Mouse (Mus musculus) 416B (cell line): Measurements from ENCODE around the gene Kcnq1.

ENCODE experiments used
- DNase-seq: peaks from one replicate; pipeline ENCODE4 v3.0.0; 2011; ENCODE audit warnings: low read depth

The Kcnq1 gene

DNA sequence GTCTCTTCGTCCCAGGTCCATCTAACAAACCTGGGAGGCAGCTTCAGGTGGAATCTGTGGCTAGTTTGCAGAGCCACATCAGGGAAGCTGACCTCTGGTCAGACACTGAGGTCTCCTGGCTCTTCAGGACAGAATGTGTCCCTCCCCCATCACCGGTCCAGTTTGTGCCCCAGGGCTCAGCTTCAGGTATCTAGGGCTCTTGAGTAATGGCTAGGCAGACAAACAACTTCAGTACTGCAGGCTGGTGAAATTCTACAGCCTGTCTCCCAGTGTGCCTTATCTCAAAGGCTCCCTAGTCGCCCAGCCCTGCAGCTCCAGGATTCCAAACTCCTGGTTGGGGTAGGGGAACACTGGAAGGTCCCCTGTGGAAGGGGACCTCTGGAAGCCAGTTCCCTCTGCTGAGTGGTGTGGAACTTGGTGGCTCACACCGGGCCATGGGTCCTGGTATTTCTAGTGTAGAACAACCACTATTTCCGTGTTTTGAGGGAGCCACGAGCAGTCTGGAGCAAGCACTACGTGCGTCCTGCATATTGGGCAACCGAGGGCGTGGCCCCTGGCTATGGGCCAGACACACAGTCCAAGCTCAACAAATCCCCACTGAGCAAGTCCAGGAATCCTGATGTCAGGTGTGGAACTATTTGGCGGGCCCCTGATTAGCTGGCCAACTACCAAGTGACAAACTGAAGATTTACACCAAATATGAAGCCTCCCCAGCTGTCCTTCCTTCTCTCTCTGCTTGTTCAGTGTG lies 207.6 kb downstream of the Kcnq1 start:
- peak; percentile 75 for DNase-seq

DNA sequence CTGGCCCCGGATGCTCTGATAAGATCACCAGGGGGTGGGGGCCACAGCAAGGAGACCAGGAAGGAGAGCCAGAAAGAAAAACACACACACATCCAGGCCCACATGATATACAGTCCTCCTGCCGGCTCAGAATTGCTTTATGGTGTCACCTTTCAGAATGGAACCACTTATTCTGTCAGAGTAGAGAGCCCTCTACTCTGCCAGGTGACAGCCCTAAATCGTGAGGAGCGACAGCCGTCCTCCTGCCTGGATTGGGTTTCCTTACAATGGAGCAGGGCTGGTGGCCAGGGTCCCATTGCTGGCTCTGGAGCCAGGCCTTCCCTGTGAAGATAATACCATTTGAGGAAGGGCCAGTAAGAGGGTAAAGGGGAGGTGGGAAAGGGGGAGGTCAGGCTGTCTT lies 212.3 kb downstream of the Kcnq1 start:
- DNase-seq = no peak

DNA sequence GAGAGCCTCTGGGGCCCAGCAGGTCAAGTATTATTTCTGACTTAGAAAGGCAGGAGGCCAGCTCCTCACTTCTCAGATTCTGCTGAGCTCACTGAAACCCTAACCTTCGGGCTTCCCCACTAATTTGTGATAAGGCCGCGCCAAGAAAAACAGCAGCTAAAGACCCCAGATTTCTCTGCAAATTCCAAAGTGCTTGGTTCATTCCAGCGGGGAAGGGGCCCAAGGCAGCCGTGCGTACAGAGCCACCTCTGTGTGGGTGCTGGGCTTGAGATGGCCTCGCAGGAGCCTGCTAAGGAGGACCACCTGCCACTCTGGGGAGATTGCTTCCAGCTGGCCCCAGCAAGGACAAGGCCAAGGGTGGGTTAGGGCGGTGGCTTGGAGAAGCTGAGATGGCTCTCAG lies 214.2 kb downstream of the Kcnq1 start:
- DNase-seq = no peak

DNA sequence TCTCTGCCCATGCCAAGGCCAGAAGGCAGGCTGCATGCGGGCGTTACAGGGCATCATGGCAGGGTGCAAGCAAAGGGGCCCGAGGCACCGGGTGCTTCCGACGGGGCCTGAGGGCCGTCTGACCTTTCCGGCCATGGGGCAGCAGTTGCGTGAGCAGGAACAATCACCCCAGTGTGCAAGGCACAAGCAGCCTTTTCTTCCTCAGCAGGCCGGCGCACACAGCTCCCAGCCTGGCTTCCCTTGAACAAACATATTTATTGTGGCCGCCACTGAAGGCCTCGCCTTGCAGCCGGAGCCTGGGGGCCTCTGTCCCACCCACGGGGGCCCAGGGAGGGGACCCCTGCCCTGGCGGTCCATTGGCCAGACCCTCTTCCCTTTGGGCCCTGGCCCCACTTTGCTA lies 218.9 kb downstream of the Kcnq1 start:
- DNase-seq = no peak

- no peak for DNase-seq
Observed at GRCm38 (mm10) chr7:143328185-143328915, 222.2 kb downstream of the Kcnq1 start.

DNA sequence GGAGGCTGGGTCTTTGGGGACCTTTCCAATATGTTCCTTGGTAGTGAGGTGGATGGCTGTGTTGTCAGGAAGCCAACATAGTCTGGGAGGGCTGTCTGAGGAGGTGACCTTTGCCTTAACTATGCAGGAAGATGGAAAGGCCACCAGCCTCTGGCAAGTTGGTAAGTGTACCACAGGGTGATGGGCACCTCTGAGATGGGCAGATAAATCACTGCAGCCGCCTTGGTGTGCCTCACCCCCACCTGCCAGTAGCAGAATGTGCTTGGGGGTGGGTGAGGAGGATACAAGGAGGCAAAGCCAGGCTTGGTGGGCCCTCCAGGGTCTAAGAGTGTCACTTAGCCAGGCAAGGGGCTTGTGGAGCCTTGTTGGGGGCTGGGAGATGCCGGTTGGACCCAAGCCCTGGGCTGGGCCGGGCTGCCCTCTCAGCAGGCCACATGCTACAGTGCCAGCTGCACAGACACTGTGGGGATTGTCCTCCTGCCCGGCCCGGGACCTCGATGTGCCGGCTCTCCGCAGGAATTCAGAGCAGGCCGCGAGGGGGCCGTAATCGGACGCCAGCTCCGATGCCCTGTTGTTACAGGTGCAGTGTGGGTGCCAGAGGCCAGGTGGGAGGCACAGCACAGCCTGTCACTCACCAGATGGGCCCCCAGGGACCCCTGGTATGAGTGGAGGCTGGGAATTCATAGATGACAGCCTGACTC lies 223.1 kb downstream of the Kcnq1 start:
- no peak for DNase-seq

DNA sequence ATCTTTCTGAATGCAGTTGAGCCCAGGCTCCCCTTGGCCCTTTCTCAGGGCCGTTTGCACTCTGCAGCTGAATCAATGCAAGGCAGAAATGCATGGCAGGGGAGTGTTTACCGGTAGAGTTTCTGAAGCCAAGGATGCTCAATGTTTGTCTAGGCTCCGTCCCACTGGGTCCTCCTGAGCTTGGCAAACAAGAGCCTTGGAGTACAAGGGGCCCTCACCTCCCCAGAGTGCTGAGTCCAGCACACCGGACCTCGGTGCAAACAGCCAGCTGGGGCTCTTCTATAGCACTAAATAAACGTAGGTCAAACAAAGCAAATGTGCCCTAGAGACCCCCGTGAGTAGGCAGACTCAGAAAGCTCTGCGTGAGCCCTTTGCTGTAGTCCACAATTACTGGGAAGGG lies 226.9 kb downstream of the Kcnq1 start:
- no peak for DNase-seq

DNA sequence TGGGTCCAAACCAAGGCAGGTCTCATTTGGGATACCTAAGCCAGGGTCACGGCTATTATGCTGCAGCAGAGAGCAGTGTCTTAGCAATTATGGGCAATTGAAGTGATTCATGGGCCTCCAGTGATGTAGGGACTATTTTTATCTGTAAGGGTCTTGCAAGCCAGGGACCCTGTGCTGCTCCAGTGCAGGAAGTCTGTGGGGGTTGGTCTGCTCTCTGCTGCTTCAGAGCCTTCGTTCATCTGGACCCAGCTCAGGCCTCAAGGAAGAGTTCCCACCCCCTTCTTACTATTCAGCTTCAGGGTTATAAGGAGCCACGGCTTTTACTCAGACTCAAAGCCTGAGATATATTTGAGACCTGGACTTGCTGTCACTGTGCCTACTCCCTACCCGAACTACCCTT lies 227.4 kb downstream of the Kcnq1 start:
- no peak for DNase-seq

- no peak for DNase-seq
Observed at GRCm38 (mm10) chr7:143338690-143339089, 232.5 kb downstream of the Kcnq1 start.

DNA sequence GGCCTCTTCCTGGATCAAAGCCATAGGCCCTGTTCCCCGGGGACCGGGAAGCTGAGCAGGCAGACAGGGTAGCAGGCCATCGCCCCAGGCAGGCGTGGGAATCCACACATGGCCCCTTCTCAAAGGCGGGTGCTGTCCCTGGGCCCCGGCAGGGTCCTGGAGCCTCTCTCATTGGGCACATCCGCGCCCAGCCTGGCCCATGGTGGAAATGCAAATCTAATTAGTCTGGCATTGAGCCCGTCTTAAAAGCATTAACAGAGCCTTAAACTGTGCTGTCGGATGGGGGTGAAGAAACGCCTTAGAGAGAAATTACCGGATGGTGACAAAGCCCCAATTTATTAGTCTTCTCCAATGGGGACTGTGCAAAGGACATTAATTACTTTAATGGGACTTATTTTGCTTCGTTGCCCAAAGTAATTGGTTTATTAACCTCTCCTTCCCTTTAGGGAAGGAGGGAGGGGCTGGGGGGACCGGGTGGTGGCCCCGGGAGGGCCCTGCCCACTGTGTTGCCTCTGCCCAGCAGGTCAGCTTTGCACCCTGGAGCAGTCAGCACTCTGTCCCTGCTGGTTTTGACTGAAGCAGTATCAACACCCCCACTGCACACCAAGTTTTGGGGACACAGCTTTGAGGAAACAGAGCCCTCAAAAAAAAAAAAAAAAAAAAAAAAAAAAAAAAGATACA lies 234.6 kb downstream of the Kcnq1 start:
- DNase-seq = no peak

DNA sequence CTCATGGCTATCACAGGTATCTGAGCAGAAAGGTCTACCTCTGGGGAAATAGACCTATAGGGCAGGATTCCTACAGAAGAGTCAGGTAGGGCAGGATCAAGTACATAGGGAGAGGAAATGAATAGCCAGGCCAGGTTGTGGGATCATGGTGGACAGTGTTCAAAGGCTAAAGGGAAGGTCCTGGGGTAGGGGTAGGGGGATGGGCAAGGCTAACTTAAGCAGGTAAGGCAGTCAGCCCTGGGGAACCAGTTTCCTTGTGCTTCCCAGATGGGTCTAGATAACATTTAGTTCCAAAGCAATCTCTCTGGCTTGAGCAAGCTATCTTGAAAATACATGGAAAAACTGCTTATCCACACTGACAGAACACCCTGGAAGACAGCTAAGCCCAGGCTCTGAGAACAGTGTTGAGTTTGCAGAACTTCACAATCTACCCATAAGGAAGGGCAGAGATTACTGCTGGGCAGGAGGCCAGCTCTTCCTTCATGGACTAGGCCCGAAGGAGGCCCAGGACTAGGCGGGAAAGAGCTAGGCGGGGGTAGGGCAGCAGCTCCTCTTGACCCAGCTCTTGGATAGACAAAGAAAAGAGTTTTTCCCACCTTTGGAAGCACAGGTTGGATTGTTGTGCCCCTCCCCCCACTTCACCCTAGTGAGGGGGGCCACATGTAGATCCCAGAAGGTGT lies 235.3 kb downstream of the Kcnq1 start:
- no peak for DNase-seq

GRCm38 (mm10) chr7:143343781-143344306 lies 237.7 kb downstream of the Kcnq1 start:
- no peak for DNase-seq

- DNase-seq = no peak
Observed at GRCm38 (mm10) chr7:143349287-143349686, 243.1 kb downstream of the Kcnq1 start.

GRCm38 (mm10) chr7:143349848-143350247 lies 243.7 kb downstream of the Kcnq1 start:
- no peak for DNase-seq

- no peak for DNase-seq
Observed at GRCm38 (mm10) chr7:143355831-143356230, 249.7 kb downstream of the Kcnq1 start.

GRCm38 (mm10) chr7:143357109-143357508 lies 250.9 kb downstream of the Kcnq1 start:
- DNase-seq = no peak

GRCm38 (mm10) chr7:143357831-143358230 lies 251.7 kb downstream of the Kcnq1 start:
- no peak for DNase-seq

- DNase-seq = no peak
Observed at GRCm38 (mm10) chr7:143359762-143360161, 253.6 kb downstream of the Kcnq1 start.

DNA sequence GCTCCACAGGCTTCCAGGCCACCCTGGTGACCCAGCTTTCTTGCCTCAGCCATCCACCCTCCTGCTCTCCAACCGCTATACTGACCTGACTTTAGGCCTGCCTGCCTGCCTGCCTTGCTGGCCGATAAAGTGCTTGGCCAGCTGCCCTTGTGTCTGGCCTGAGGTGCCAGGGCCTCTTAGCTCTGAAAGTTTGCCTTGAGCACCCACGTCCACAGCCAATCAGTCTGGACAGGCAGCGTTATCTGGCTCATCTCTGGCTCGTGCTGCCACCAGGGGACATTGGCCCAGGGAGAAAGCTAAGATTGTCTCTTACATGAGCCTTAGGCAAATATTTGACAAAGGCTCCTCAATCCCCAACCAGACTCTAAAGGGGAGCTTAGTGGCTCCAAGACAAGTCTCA lies 254.6 kb downstream of the Kcnq1 start:
- DNase-seq = no peak

- peak; percentile 76 for DNase-seq
Observed at GRCm38 (mm10) chr7:143364092-143364832, 258.1 kb downstream of the Kcnq1 start.
